Mouse (Mus musculus) kidney, embryonic 15.5 days (tissue): ENCODE measurements around the gene Gimap8. TPM values are rescaled to one million over a fixed set of nuclear protein-coding genes. Genes with fewer than 3 reads are reported as not detected.

ENCODE experiments used
- ATAC-seq: fragments of 200-750 bp; cut with Nextera tagmentation; replicated peaks from 2 replicates; pipeline ENCODE4 v1.8.0; 2017; ENCODE audit warnings: moderate TSS enrichment; ENCODE audit not compliant: low FRiP score
- H3K27ac ChIP-seq: fragments of 300-500 bp; sonication (generic); 2 replicates; pipeline ENCODE4 v1.5.1; 2015; ENCODE audit warnings: mild to moderate bottlenecking, inconsistent platforms
- H3K27me3 ChIP-seq: fragments of 300-500 bp; sonication (generic); 2 replicates; pipeline ENCODE4 v1.6.1; 2015; ENCODE audit warnings: inconsistent platforms
- H3K36me3 ChIP-seq: fragments of 300-500 bp; sonication (generic); 2 replicates; pipeline ENCODE4 v1.6.1; 2015; ENCODE audit warnings: inconsistent platforms
- H3K4me1 ChIP-seq: fragments of 300-500 bp; sonication (generic); 2 replicates; pipeline ENCODE4 v1.6.1; 2015; ENCODE audit warnings: inconsistent platforms
- H3K4me2 ChIP-seq: fragments of 300-500 bp; sonication (generic); 2 replicates; pipeline ENCODE4 v1.6.1; 2015; ENCODE audit warnings: moderate library complexity, mild to moderate bottlenecking, inconsistent platforms
- H3K4me3 ChIP-seq: fragments of 300-500 bp; sonication (generic); replicated peaks from 2 replicates; pipeline ENCODE4 v1.5.1; 2015; ENCODE audit warnings: mild to moderate bottlenecking, inconsistent platforms
- H3K9ac ChIP-seq: fragments of 300-500 bp; sonication (generic); 2 replicates; pipeline ENCODE4 v1.6.1; 2015; ENCODE audit warnings: mild to moderate bottlenecking, inconsistent platforms
- H3K9me3 ChIP-seq: fragments of 300-500 bp; sonication (generic); replicated peaks from 2 replicates; pipeline ENCODE4 v1.6.1; 2016; ENCODE audit warnings: inconsistent platforms
- WGBS: fragments of 180-500 bp; shearing (Covaris S2); methylation state at CpG from one replicate; pipeline ENCODE4 v1.1.7; 2015; ENCODE audit warnings: mixed read lengths; 5-methylcytosine and 5-hydroxymethylcytosine counted together
- polyA plus RNA-seq: library from polyadenylated mRNA; unstranded; fragments of >200 nt; fragmentation: Nextera tagmentation; extraction: Ambion mirVana; gene quantifications from 2 replicates; pipeline ENCODE4 v1.2.1, GENCODE M21; 2015

The Gimap8 gene
- polyA plus RNA-seq, 1 experiment from 2014 or later, result 3.3 TPM

GRCm38 (mm10) chr6:48698888-48699287, 51.9 kb downstream of the Gimap8 start:
- no peak for ATAC-seq
- no peaks in the 10 kb centered on the region; the same call in 1 of the 2 replicates for H3K36me3 ChIP-seq
- H3K4me3 ChIP-seq, result no peak overlapping the region
- 0 out of 2 replicates have a peak, but pooled peaks cover 3% of the 10 kb centered on the region for H3K4me1 ChIP-seq
- H3K27ac ChIP-seq, result peak overlapping the region; percentile 59
- H3K27me3 ChIP-seq, result no peaks in the 10 kb centered on the region
- 77% methylated on average over 3 of the region's 3 CpGs for WGBS
- H3K9me3 ChIP-seq, result no peaks in the 10 kb centered on the region
- H3K9ac ChIP-seq, result no peak overlapping the region
- no peak overlapping the region for H3K4me2 ChIP-seq

- Histone ChIP-seq H3K9me3 (no peaks in the 10 kb centered on the region), H3K4me1 (0 out of 2 replicates have a peak, but pooled peaks cover 3% of the 10 kb centered on the region), H3K4me2 (no peak overlapping the region), H3K27me3 (no peaks in the 10 kb centered on the region), H3K36me3 (no peaks in the 10 kb centered on the region; the same call in 1 of the 2 replicates), H3K9ac (no peak overlapping the region), H3K27ac (peak overlapping the region; percentile 68), H3K4me3 (no peak overlapping the region)
- WGBS, result 41% methylated on average over 5 of the region's 5 CpGs
- ATAC-seq, result peak; percentile 62; the same call in 1 of the 2 replicates
These were observed 53.4 kb downstream of the Gimap8 start for GRCm38 (mm10) chr6:48700251-48701075.

- 0 out of 2 replicates have a peak, but pooled peaks cover 2% of the 10 kb centered on the region for H3K4me1 ChIP-seq
- ATAC-seq, result no peak
- H3K4me3 ChIP-seq, result no peak overlapping the region
- no peaks in the 10 kb centered on the region; the same call in 1 of the 2 replicates for H3K36me3 ChIP-seq
- no peak overlapping the region for H3K9ac ChIP-seq
- no peaks in the 10 kb centered on the region for H3K9me3 ChIP-seq
- no peak overlapping the region for H3K4me2 ChIP-seq
- 87% methylated on average over 7 of the region's 7 CpGs for WGBS
- H3K27ac ChIP-seq, result peak overlapping the region; percentile 61; the same call in 1 of the 2 replicates
- no peaks in the 10 kb centered on the region for H3K27me3 ChIP-seq
These were observed 55.1 kb downstream of the Gimap8 start for GRCm38 (mm10) chr6:48702146-48702545.

- no peaks in the 10 kb centered on the region; the same call in 1 of the 2 replicates for H3K36me3 ChIP-seq
- no peak overlapping the region for H3K4me2 ChIP-seq
- no peaks in the 10 kb centered on the region for H3K4me1 ChIP-seq
- H3K27ac ChIP-seq, result peak overlapping the region; percentile 61; the same call in 1 of the 2 replicates
- no peak overlapping the region for H3K9ac ChIP-seq
- ATAC-seq, result no peak
- WGBS, result 71% methylated on average over 5 of the region's 5 CpGs
- no peak overlapping the region for H3K4me3 ChIP-seq
- H3K9me3 ChIP-seq, result no peaks in the 10 kb centered on the region
- no peaks in the 10 kb centered on the region for H3K27me3 ChIP-seq
These were observed 55.6 kb downstream of the Gimap8 start for GRCm38 (mm10) chr6:48702601-48703000.

- no peak for ATAC-seq
- Histone ChIP-seq H3K9me3 (no peaks in the 10 kb centered on the region), H3K4me1 (no peaks in the 10 kb centered on the region), H3K27me3 (no peaks in the 10 kb centered on the region), H3K4me2 (no peak overlapping the region), H3K4me3 (no peak overlapping the region), H3K27ac (no peak overlapping the region), H3K9ac (no peak overlapping the region), H3K36me3 (no peaks in the 10 kb centered on the region; the same call in 1 of the 2 replicates)
These were observed 57.1 kb downstream of the Gimap8 start for GRCm38 (mm10) chr6:48704146-48704545.

GRCm38 (mm10) chr6:48706130-48706529, 59.1 kb downstream of the Gimap8 start:
- no peak overlapping the region for H3K27ac ChIP-seq
- no peaks in the 10 kb centered on the region for H3K27me3 ChIP-seq
- H3K36me3 ChIP-seq, result no peaks in the 10 kb centered on the region; the same call in 1 of the 2 replicates
- peak overlapping the region; percentile 35 for H3K4me2 ChIP-seq
- 64% methylated on average over 3 of the region's 3 CpGs for WGBS
- H3K4me3 ChIP-seq, result peak overlapping the region; percentile 8
- no peaks in the 10 kb centered on the region for H3K4me1 ChIP-seq
- H3K9ac ChIP-seq, result no peak overlapping the region
- no peaks in the 10 kb centered on the region for H3K9me3 ChIP-seq
- no peak for ATAC-seq

Other genes starting within 250 kb of the Gimap8 start
- gene Zfp467, start 201.4 kb upstream of the Gimap8 start, polyA plus RNA-seq, result 27.2 and 29.6 TPM in 2 replicates
- 0.22 and 0.86 TPM in 2 replicates for gene Sspo, start 199.0 kb upstream of the Gimap8 start, polyA plus RNA-seq
- 28.0 and 29.6 TPM in 2 replicates for gene Atp6v0e2, start 109.6 kb upstream of the Gimap8 start, polyA plus RNA-seq
- gene Lrrc61, start 92.4 kb upstream of the Gimap8 start, polyA plus RNA-seq, result 12.8 and 16.4 TPM in 2 replicates
- gene Rarres2, start 74.4 kb upstream of the Gimap8 start, polyA plus RNA-seq, result 55.4 and 68.7 TPM in 2 replicates
- gene Gm45021, start 57.6 kb upstream of the Gimap8 start, polyA plus RNA-seq, result not detected in 2 replicates
- 43.8 and 47.3 TPM in 2 replicates for gene Repin1, start 53.4 kb upstream of the Gimap8 start, polyA plus RNA-seq
- gene Gm44965, start 53.3 kb upstream of the Gimap8 start, polyA plus RNA-seq, result not detected in 2 replicates
- 7.0 and 7.9 TPM in 2 replicates for gene Zfp775, start 45.2 kb upstream of the Gimap8 start, polyA plus RNA-seq
- 3.0 and 3.1 TPM in 2 replicates for gene AI854703, start 20.5 kb upstream of the Gimap8 start, polyA plus RNA-seq
- 11.7 and 12.6 TPM in 2 replicates for gene Gimap9, start 28.9 kb downstream of the Gimap8 start, polyA plus RNA-seq
- gene Gimap4, start 37.3 kb downstream of the Gimap8 start, polyA plus RNA-seq, result 69.5 and 72.5 TPM in 2 replicates
- gene Gimap6, start 61.0 kb downstream of the Gimap8 start, polyA plus RNA-seq, result 50.6 and 51.3 TPM in 2 replicates
- gene Gm28053, start 71.4 kb downstream of the Gimap8 start, polyA plus RNA-seq, result 2.7 and 3.3 TPM in 2 replicates
- not detected in 2 replicates for gene Gimap7, start 71.4 kb downstream of the Gimap8 start, polyA plus RNA-seq
- gene Gimap1, start 91.8 kb downstream of the Gimap8 start, polyA plus RNA-seq, result 32.4 and 33.1 TPM in 2 replicates
- gene Gimap5, start 99.0 kb downstream of the Gimap8 start, polyA plus RNA-seq, result 16.4 and 16.5 TPM in 2 replicates
- 0.08 TPM in 1 of 2 replicates, not detected in the other for gene Gimap3, start 123.6 kb downstream of the Gimap8 start, polyA plus RNA-seq
- gene Tmem176a, start 193.7 kb downstream of the Gimap8 start, polyA plus RNA-seq, result 148 and 153 TPM in 2 replicates
- 353 and 363 TPM in 2 replicates for gene Tmem176b, start 194.3 kb downstream of the Gimap8 start, polyA plus RNA-seq
- gene Aoc1, start 225.7 kb downstream of the Gimap8 start, polyA plus RNA-seq, result 2.6 and 3.4 TPM in 2 replicates